Mouse (Mus musculus) hindbrain, postnatal 0 days (tissue): ENCODE measurements at regions not wholly inside any gene's neighbourhood (a gene's known extent, or its start where the extent isn't known, plus 50 kb on each side); places are given as distances from the start of the nearest gene placed in this dataset.

Experiments
- ATAC-seq: fragments of 200-750 bp; cut with Nextera tagmentation; 2 replicates; pipeline ENCODE4 v1.8.0; 2017; ENCODE audit warnings: mild to moderate bottlenecking, moderate TSS enrichment, moderate library complexity
- DNase-seq: peaks from one replicate; pipeline ENCODE4 v3.0.0-alpha.2; 2015; ENCODE audit warnings: low spot score
- H3K27ac ChIP-seq: fragments of 300-500 bp; sonication (generic); 2 replicates; pipeline ENCODE4 v1.5.1; 2014; ENCODE audit warnings: mild to moderate bottlenecking
- H3K27me3 ChIP-seq: fragments of 300-500 bp; sonication (generic); 2 replicates; pipeline ENCODE4 v1.6.1; 2014; ENCODE audit warnings: low read length, mixed read lengths; ENCODE audit not compliant: insufficient read depth
- H3K36me3 ChIP-seq: fragments of 300-500 bp; sonication (generic); 2 replicates; pipeline ENCODE4 v1.6.1; 2014; ENCODE audit warnings: low read length, mixed read lengths; ENCODE audit not compliant: insufficient read depth
- H3K4me1 ChIP-seq: fragments of 300-500 bp; sonication (generic); 2 replicates; pipeline ENCODE4 v1.6.1; 2014; ENCODE audit warnings: antibody characterized with exemption, low read length, mixed read lengths; ENCODE audit not compliant: insufficient read depth
- H3K4me2 ChIP-seq: fragments of 300-500 bp; sonication (generic); 2 replicates; pipeline ENCODE4 v1.6.1; 2014; ENCODE audit warnings: low read depth, mild to moderate bottlenecking, low read length, moderate library complexity, mixed read lengths
- H3K4me3 ChIP-seq: fragments of 300-500 bp; sonication (generic); 2 replicates; pipeline ENCODE4 v1.5.1; 2014; ENCODE audit warnings: low read length
- H3K9ac ChIP-seq: fragments of 300-500 bp; sonication (generic); replicated peaks from 2 replicates; pipeline ENCODE4 v1.6.1; 2014; ENCODE audit warnings: mild to moderate bottlenecking, low read length, moderate library complexity, mixed read lengths
- H3K9me3 ChIP-seq: fragments of 300-500 bp; sonication (generic); 2 replicates; pipeline ENCODE4 v1.6.1; 2016; ENCODE audit warnings: low read length, mixed read lengths
- CTCF ChIP-seq: IDR thresholded peaks from 2 replicates; pipeline ENCODE4 v1.5.1; 2016; ENCODE audit warnings: antibody characterized with exemption, control low read depth, low read depth
- WGBS: fragments of 180-500 bp; shearing (Covaris S2); extraction: QIAGEN DNeasy Blood & Tissue Kit; methylation state at CpG from one replicate; pipeline ENCODE4 v1.1.7; 2014; 5-methylcytosine and 5-hydroxymethylcytosine counted together

- H3K9ac ChIP-seq = no peak overlapping the region
- no peaks in the 10 kb centered on the region for H3K9me3 ChIP-seq
- 73% methylated on average over 3 of the region's 3 CpGs for WGBS
- no peak for TF ChIP-seq CTCF
- no peaks in the 10 kb centered on the region for H3K36me3 ChIP-seq
- no peaks in the 10 kb centered on the region for H3K27me3 ChIP-seq
- H3K4me1 ChIP-seq = no peaks in the 10 kb centered on the region
- no peak for DNase-seq
- no peak overlapping the region for H3K4me2 ChIP-seq
- no peak overlapping the region for H3K27ac ChIP-seq
- no peak for ATAC-seq
- no peak overlapping the region for H3K4me3 ChIP-seq
These were observed 1099.6 kb upstream of the Tenm2 start for GRCm38 (mm10) chr11:38335411-38335810.

GRCm38 (mm10) chr11:38297693-38298092, 1061.9 kb upstream of the Tenm2 start:
- Histone ChIP-seq H3K4me3 (no peak overlapping the region), H3K4me1 (no peaks in the 10 kb centered on the region), H3K27ac (no peak overlapping the region), H3K4me2 (no peak overlapping the region), H3K9me3 (no peaks in the 10 kb centered on the region), H3K9ac (no peak overlapping the region), H3K27me3 (no peaks in the 10 kb centered on the region), H3K36me3 (no peaks in the 10 kb centered on the region)
- no peak for TF ChIP-seq CTCF
- DNase-seq = no peak
- ATAC-seq = no peak

GRCm38 (mm10) chr11:38291289-38291688, 1055.5 kb upstream of the Tenm2 start:
- no peaks in the 10 kb centered on the region for H3K9me3 ChIP-seq
- TF ChIP-seq CTCF = no peak
- no peak for DNase-seq
- H3K4me1 ChIP-seq = no peaks in the 10 kb centered on the region
- WGBS = 78% methylated on average over 3 of the region's 3 CpGs
- no peak overlapping the region for H3K4me3 ChIP-seq
- no peak for ATAC-seq
- no peaks in the 10 kb centered on the region for H3K27me3 ChIP-seq
- H3K27ac ChIP-seq = no peak overlapping the region
- no peak overlapping the region for H3K9ac ChIP-seq
- H3K36me3 ChIP-seq = no peaks in the 10 kb centered on the region
- no peak overlapping the region for H3K4me2 ChIP-seq

GRCm38 (mm10) chr11:38280961-38281360, 1045.2 kb upstream of the Tenm2 start:
- 86% methylated on average over 2 of the region's 2 CpGs for WGBS
- Histone ChIP-seq H3K9ac (no peak overlapping the region), H3K27ac (no peak overlapping the region), H3K36me3 (no peaks in the 10 kb centered on the region), H3K4me1 (no peaks in the 10 kb centered on the region), H3K4me2 (no peak overlapping the region), H3K9me3 (no peaks in the 10 kb centered on the region), H3K27me3 (no peaks in the 10 kb centered on the region), H3K4me3 (no peak overlapping the region)
- ATAC-seq (no peak), DNase-seq (no peak)
- TF ChIP-seq CTCF = no peak
